Comparison of ENCODE assay signal across 9 mouse cellular contexts in genomic region chr4:52438371-52438885, GRCm38 (mm10). TPM values are rescaled to one million over a fixed set of nuclear protein-coding genes. Genes with fewer than 3 reads are reported as not detected.
DNase-seq lines count a peak whose midpoint lies in the region; ATAC-seq and TF ChIP-seq lines count a peak whose summit lies in the region.
"Had no signal": no experiment of that assay in that cellular context is flagged by ENCODE, and none has a peak within 500 bp of the region (broad histone marks: within the 10 kb centered on the region; RNA-seq: fewer than 3 reads in every experiment).

No protein-coding gene starts in this region.

- ATAC-seq in limb, embryonic 14.5 days (ENCODE audit: low FRiP score, low read depth), result peak; percentile 55
- ATAC-seq in stomach, embryonic 15.5 days (ENCODE audit: insufficient read depth, low FRiP score, low read depth), result peak; percentile 59

- no peaks in the 10 kb centered on the region for H3K27me3 ChIP-seq in cerebellum, adult 2 months (ENCODE audit: control insufficient read depth, insufficient read depth, low read length)
- H3K27me3 ChIP-seq in thymus, adult 2 months (ENCODE audit: control insufficient read depth, insufficient read depth, low read length), result no peaks in the 10 kb centered on the region
- no peaks in the 10 kb centered on the region for H3K27me3 ChIP-seq in limb, embryonic 14.5 days (ENCODE audit: control insufficient read depth, insufficient read depth, low read length)
- H3K27me3 ChIP-seq in stomach, embryonic 15.5 days (replicated peaks), result no peaks in the 10 kb centered on the region

- no peaks in the 10 kb centered on the region for H3K4me1 ChIP-seq in cerebellum, adult 2 months (ENCODE audit: control insufficient read depth, insufficient read depth, low read length)
- H3K4me1 ChIP-seq in thymus, adult 2 months (replicated peaks; ENCODE audit: control insufficient read depth, insufficient read depth, low read length), result 0 out of 2 replicates have a peak, but pooled peaks cover 4% of the 10 kb centered on the region
- peaks cover 5% of the 10 kb centered on the region for H3K4me1 ChIP-seq in limb, embryonic 14.5 days (ENCODE audit: control insufficient read depth, insufficient read depth, low read length)
- peaks cover 4% of the 10 kb centered on the region; the same call in 1 of the 2 replicates for H3K4me1 ChIP-seq in stomach, embryonic 15.5 days

- H3K27ac ChIP-seq in cerebellum, adult 2 months (ENCODE audit: insufficient read depth, low read length), result no peak overlapping the region
- no peak overlapping the region for H3K27ac ChIP-seq in thymus, adult 2 months (ENCODE audit: control insufficient read depth, insufficient read depth, low read length)
- H3K27ac ChIP-seq in limb, embryonic 14.5 days (replicated peaks; ENCODE audit: low read depth, low read length), result peak overlapping the region; percentile 83
- peak overlapping the region; percentile 84 for H3K27ac ChIP-seq in stomach, embryonic 15.5 days

- no peak for DNase-seq in cerebellum, adult 2 months
- DNase-seq in cerebellum, postnatal 36 days, result no peak
- no peak for DNase-seq in thymus, adult 2 months
- no peak for DNase-seq in thymus, postnatal 4 days
- no peak for DNase-seq in limb, embryonic 14.5 days (ENCODE audit: low spot score)
- no peak for DNase-seq in left cerebral cortex, postnatal 10 days (ENCODE audit: extremely low spot score in 1 of 2, low spot score in 2 of 2)
- no peak for DNase-seq in left cerebral cortex, postnatal 4 days

- H3K9me3 ChIP-seq in limb, embryonic 14.5 days (ENCODE audit: control insufficient read depth, low read length), result no peaks in the 10 kb centered on the region
- H3K9me3 ChIP-seq in stomach, embryonic 15.5 days, result no peaks in the 10 kb centered on the region

- no peak for TF ChIP-seq POLR2A in cerebellum, adult 2 months (IDR thresholded peaks at IDR 0.05; ENCODE audit: borderline replicate concordance, insufficient read depth, low read length)
- TF ChIP-seq POLR2A in thymus, adult 2 months (IDR thresholded peaks at IDR 0.05; ENCODE audit: control insufficient read depth, extremely low read depth, insufficient read depth, low read length, poor library complexity), result no peak
- TF ChIP-seq POLR2A in limb, embryonic 14.5 days (IDR thresholded peaks at IDR 0.05; ENCODE audit: borderline replicate concordance, extremely low read depth, insufficient read depth, insufficient read length), result 0 out of 2 replicates have a peak, but pooled peaks have one; percentile 20

- under 1% methylated on average over 20 of the region's 20 CpGs for WGBS in cerebellum, adult 2 months
- WGBS in thymus, adult 2 months, result under 1% methylated on average over 20 of the region's 20 CpGs
- WGBS in limb, embryonic 14.5 days, result 1% methylated on average over 19 of the region's 20 CpGs
- WGBS in stomach, embryonic 15.5 days, result 2% methylated on average over 20 of the region's 20 CpGs

- H3K4me3 ChIP-seq in cerebellum, adult 2 months (replicated peaks; ENCODE audit: insufficient read depth, low read depth, low read length), result peak overlapping the region; percentile 81
- peak overlapping the region; percentile 92 for H3K4me3 ChIP-seq in thymus, adult 2 months (ENCODE audit: control insufficient read depth, insufficient read depth, low read length)
- H3K4me3 ChIP-seq in limb, embryonic 14.5 days (replicated peaks; ENCODE audit: low read length), result peak overlapping the region; percentile 79
- H3K4me3 ChIP-seq in stomach, embryonic 15.5 days (replicated peaks), result peak overlapping the region; percentile 86

- intact Hi-C loops in left cerebral cortex, postnatal 10 days (cut with DNase I), result no loop called here
- intact Hi-C loops in left cerebral cortex, postnatal 4 days (cut with DNase I), result no loop called here

- peak overlapping the region; percentile 73 for H3K4me2 ChIP-seq in limb, embryonic 14.5 days (replicated peaks; ENCODE audit: low read depth, low read length, severe bottlenecking)
- peak overlapping the region; percentile 65 for H3K4me2 ChIP-seq in stomach, embryonic 15.5 days

- H3K9ac ChIP-seq in limb, embryonic 14.5 days (ENCODE audit: low read depth, low read length, severe bottlenecking), result peak overlapping the region; percentile 80
- H3K9ac ChIP-seq in stomach, embryonic 15.5 days, result peak overlapping the region; percentile 21; the same call in 1 of the 2 replicates

- TF ChIP-seq CTCF in cerebellum, adult 2 months (IDR thresholded peaks at IDR 0.05; ENCODE audit: borderline replicate concordance, insufficient read depth, low read depth, low read length), result no peak
- TF ChIP-seq CTCF in thymus, adult 2 months (IDR thresholded peaks at IDR 0.05; ENCODE audit: borderline replicate concordance, control insufficient read depth, extremely low read depth, insufficient read depth, low read length, poor library complexity), result no peak

- peaks cover 11% of the 10 kb centered on the region for H3K36me3 ChIP-seq in thymus, adult 2 months (ENCODE audit: control insufficient read depth, insufficient read depth, low read length)
- H3K36me3 ChIP-seq in limb, embryonic 14.5 days (ENCODE audit: control insufficient read depth, insufficient read depth, low read length), result peaks cover 14% of the 10 kb centered on the region
- peaks cover 10% of the 10 kb centered on the region for H3K36me3 ChIP-seq in stomach, embryonic 15.5 days

RNA-seq across cellular contexts. Expression of gene Smc2, which starts 0.6 kb away (rescaled TPM):
- 2.3 and 2.5 TPM in 2 replicates for polyA plus RNA-seq in cerebellum, adult 2 months (2012; rRNA removed)
- polyA plus RNA-seq in thymus, adult 2 months (2012; rRNA removed), result 10.8 and 15.8 TPM in 2 replicates
- 19.4 and 22.9 TPM in 2 replicates for polyA plus RNA-seq in limb, embryonic 14.5 days (2012; rRNA removed)
- 152 and 162 TPM in 2 replicates for polyA plus RNA-seq in limb, embryonic 14.5 days (2014; fragmentation: Nextera tagmentation; extraction: Ambion mirVana)
- 173 and 184 TPM in 2 replicates for polyA plus RNA-seq in stomach, embryonic 15.5 days (2015; fragmentation: Nextera tagmentation; extraction: Ambion mirVana)
- total RNA-seq in left cerebral cortex, postnatal 10 days (2021), result 1 to 10 TPM; 7.1 to 8.6 TPM
- total RNA-seq in left cerebral cortex, postnatal 4 days (2021), result 10 to 100 TPM; 13.3 to 14.2 TPM

RNA-seq across cellular contexts. Expression of gene Vma21-ps, which starts 58.6 kb away (rescaled TPM):
- 2.0 and 3.3 TPM in 2 replicates for polyA plus RNA-seq in cerebellum, adult 2 months (2012; rRNA removed)
- polyA plus RNA-seq in thymus, adult 2 months (2012; rRNA removed), result not detected in 2 replicates
- 2.4 and 4.4 TPM in 2 replicates for polyA plus RNA-seq in limb, embryonic 14.5 days (2012; rRNA removed)
- polyA plus RNA-seq in limb, embryonic 14.5 days (2014; fragmentation: Nextera tagmentation; extraction: Ambion mirVana), result 1.0 TPM in 1 of 2 replicates, not detected in the other
- 1.7 and 2.8 TPM in 2 replicates for polyA plus RNA-seq in stomach, embryonic 15.5 days (2015; fragmentation: Nextera tagmentation; extraction: Ambion mirVana)
- not detected for total RNA-seq in left cerebral cortex, postnatal 10 days (2021)
- total RNA-seq in left cerebral cortex, postnatal 4 days (2021), result not detected
- total RNA-seq: layer of hippocampus, postnatal 14 days had no signal

Comparison
In these comparisons a context has a peak if more than half of its experiments do, and no peak if none do; other contexts are left out.
1. H3K27ac ChIP-seq: peak in limb, embryonic 14.5 days (single experiment) and stomach, embryonic 15.5 days (single experiment); none in cerebellum, adult 2 months (single experiment) and thymus, adult 2 months (single experiment).
2. Peak in every context shown above with its lines, with median percentiles within 50 percentile points of each other: H3K4me3 ChIP-seq.